Mouse (Mus musculus): ENCODE results near the gene Tpk1. TPM values are rescaled to one million over a fixed set of nuclear protein-coding genes. Genes with fewer than 3 reads are reported as not detected.

Gene Tpk1
- polyA plus RNA-seq, 1 experiment from 2014 or later: 7.4 TPM

DNA sequence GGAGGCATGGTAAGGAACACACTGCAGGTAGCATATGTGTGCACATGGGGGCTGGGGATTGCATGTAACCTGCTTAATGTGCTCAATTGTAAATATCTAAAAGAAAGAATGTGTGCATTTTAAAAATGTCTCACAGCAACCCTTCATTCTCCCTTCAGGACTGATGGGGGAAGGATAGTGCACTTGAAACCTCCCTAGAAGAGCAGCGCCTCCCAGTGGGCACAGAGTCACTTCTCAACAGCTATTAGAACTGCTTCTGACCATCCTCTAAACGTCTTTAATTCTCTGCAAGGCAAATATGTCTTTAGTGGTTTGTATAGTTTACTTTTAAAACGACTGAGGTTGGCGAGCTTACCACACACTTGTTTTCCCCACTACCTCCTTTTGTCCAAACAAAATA lies 241.1 kb downstream of the Tpk1 start:
- Histone ChIP-seq H3K4me1 (ENCODE audit: insufficient read depth) (no peaks in the 10 kb centered on the region), H3K27me3 (ENCODE audit: insufficient read depth, low read length) (no peaks in the 10 kb centered on the region), H3K36me3 (replicated peaks; ENCODE audit: insufficient read depth, low read length) (no peaks in the 10 kb centered on the region), H3K27ac (ENCODE audit: low read depth) (no peak overlapping the region), H3K4me3 (ENCODE audit: low read depth, low read length) (no peak overlapping the region), H3K9ac (replicated peaks) (no peak overlapping the region), H3K4me2 (ENCODE audit: low read depth, low read length) (no peak overlapping the region), H3K9me3 (ENCODE audit: low read length) (no peaks in the 10 kb centered on the region)
- TF ChIP-seq CTCF (IDR thresholded peaks at IDR 0.05; ENCODE audit: low read depth): no peak
- no peak for TF ChIP-seq EP300 (IDR thresholded peaks at IDR 0.05; ENCODE audit: low read depth)
- WGBS (ENCODE audit: insufficient replicate concordance): 41% methylated on average over 4 of the region's 4 CpGs
- no peak for DNase-seq
- no peak for ATAC-seq

- Histone ChIP-seq H3K4me3 (ENCODE audit: low read depth, low read length) (no peak overlapping the region), H3K9ac (replicated peaks) (no peak overlapping the region), H3K27me3 (ENCODE audit: insufficient read depth, low read length) (no peaks in the 10 kb centered on the region), H3K27ac (ENCODE audit: low read depth) (no peak overlapping the region), H3K9me3 (ENCODE audit: low read length) (no peaks in the 10 kb centered on the region), H3K4me2 (ENCODE audit: low read depth, low read length) (no peak overlapping the region), H3K36me3 (replicated peaks; ENCODE audit: insufficient read depth, low read length) (no peaks in the 10 kb centered on the region), H3K4me1 (ENCODE audit: insufficient read depth) (no peaks in the 10 kb centered on the region)
- DNase-seq (no peak), ATAC-seq (no peak)
- TF ChIP-seq EP300 (IDR thresholded peaks at IDR 0.05; ENCODE audit: low read depth) (no peak), CTCF (IDR thresholded peaks at IDR 0.05; ENCODE audit: low read depth) (no peak)
- WGBS (ENCODE audit: insufficient replicate concordance): 80% methylated on average over 7 of the region's 7 CpGs
Measured at GRCm38 (mm10) chr6:43420358-43420979, 245.6 kb downstream of the Tpk1 start.

DNA sequence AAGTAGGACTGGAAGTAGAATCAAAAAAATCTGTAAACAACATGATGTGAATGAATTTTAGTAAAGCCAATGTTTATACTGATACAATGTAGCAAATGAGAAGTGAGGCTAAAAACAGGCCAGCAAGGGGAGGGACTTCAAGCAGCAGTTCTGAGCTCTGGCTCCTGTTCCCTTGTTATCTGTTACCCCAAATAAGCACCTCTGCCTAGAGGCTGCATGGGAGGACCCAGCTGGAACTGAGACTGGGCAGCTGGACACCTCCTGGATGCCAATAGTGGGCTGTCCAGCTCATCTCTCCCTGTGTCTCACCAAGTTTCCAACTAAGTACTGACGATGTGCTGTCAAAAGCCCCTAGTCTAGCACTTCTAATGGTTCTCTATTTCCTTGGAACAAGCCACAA lies 257.1 kb downstream of the Tpk1 start:
- no peak overlapping the region for H3K4me3 ChIP-seq (ENCODE audit: low read depth, low read length)
- no peak for TF ChIP-seq EP300 (IDR thresholded peaks at IDR 0.05; ENCODE audit: low read depth)
- no peak for TF ChIP-seq CTCF (IDR thresholded peaks at IDR 0.05; ENCODE audit: low read depth)
- DNase-seq (no peak), ATAC-seq (no peak)
- WGBS (ENCODE audit: insufficient replicate concordance): 76% methylated on average over 1 of the region's 1 CpGs
- H3K36me3 ChIP-seq (replicated peaks; ENCODE audit: insufficient read depth, low read length): no peaks in the 10 kb centered on the region
- H3K27ac ChIP-seq (ENCODE audit: low read depth): no peak overlapping the region
- no peak overlapping the region for H3K4me2 ChIP-seq (ENCODE audit: low read depth, low read length)
- no peaks in the 10 kb centered on the region for H3K27me3 ChIP-seq (ENCODE audit: insufficient read depth, low read length)
- H3K9ac ChIP-seq (replicated peaks): no peak overlapping the region
- H3K9me3 ChIP-seq (ENCODE audit: low read length): no peaks in the 10 kb centered on the region
- no peaks in the 10 kb centered on the region for H3K4me1 ChIP-seq (ENCODE audit: insufficient read depth)

DNA sequence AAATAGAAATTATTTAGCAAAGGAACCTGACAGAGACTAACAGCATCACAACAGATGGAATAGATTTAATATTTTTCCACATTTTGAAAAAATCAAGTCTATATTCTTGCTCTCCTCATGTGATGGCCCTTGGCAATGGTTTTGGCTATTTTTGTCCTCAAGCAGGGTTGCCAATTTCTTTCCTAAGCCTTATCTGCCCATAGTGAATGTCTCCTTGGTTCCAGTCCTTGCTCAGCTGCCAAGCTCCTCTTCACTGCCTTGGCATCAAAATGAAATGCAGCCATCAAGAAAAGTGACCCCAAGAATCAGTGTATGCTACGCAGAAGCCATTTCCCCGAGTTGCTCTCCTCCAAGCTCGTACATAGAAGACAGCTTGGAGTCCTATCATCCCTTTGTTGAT lies 263.0 kb downstream of the Tpk1 start:
- no peaks in the 10 kb centered on the region for H3K27me3 ChIP-seq (ENCODE audit: insufficient read depth, low read length)
- H3K4me1 ChIP-seq (ENCODE audit: insufficient read depth): no peaks in the 10 kb centered on the region
- 79% methylated on average over 3 of the region's 3 CpGs for WGBS (ENCODE audit: insufficient replicate concordance)
- no peak overlapping the region for H3K27ac ChIP-seq (ENCODE audit: low read depth)
- DNase-seq (no peak), ATAC-seq (no peak)
- no peaks in the 10 kb centered on the region for H3K36me3 ChIP-seq (replicated peaks; ENCODE audit: insufficient read depth, low read length)
- H3K9me3 ChIP-seq (ENCODE audit: low read length): no peaks in the 10 kb centered on the region
- no peak overlapping the region for H3K4me2 ChIP-seq (ENCODE audit: low read depth, low read length)
- TF ChIP-seq EP300 (IDR thresholded peaks at IDR 0.05; ENCODE audit: low read depth) (no peak), CTCF (IDR thresholded peaks at IDR 0.05; ENCODE audit: low read depth) (no peak)
- no peak overlapping the region for H3K4me3 ChIP-seq (ENCODE audit: low read depth, low read length)
- H3K9ac ChIP-seq (replicated peaks): no peak overlapping the region

GRCm38 (mm10) chr6:43402219-43402997 lies 263.7 kb downstream of the Tpk1 start:
- Histone ChIP-seq H3K4me3 (ENCODE audit: low read depth, low read length) (no peak overlapping the region), H3K9me3 (ENCODE audit: low read length) (no peaks in the 10 kb centered on the region), H3K27ac (ENCODE audit: low read depth) (no peak overlapping the region), H3K4me1 (ENCODE audit: insufficient read depth) (no peaks in the 10 kb centered on the region), H3K36me3 (replicated peaks; ENCODE audit: insufficient read depth, low read length) (no peaks in the 10 kb centered on the region), H3K4me2 (ENCODE audit: low read depth, low read length) (no peak overlapping the region), H3K27me3 (ENCODE audit: insufficient read depth, low read length) (no peaks in the 10 kb centered on the region), H3K9ac (replicated peaks) (no peak overlapping the region)
- no peak for DNase-seq
- 68% methylated on average over 6 of the region's 6 CpGs for WGBS (ENCODE audit: insufficient replicate concordance)
- no peak for ATAC-seq
- TF ChIP-seq EP300 (IDR thresholded peaks at IDR 0.05; ENCODE audit: low read depth) (no peak), CTCF (IDR thresholded peaks at IDR 0.05; ENCODE audit: low read depth) (no peak)

GRCm38 (mm10) chr6:43396426-43396825 lies 269.7 kb downstream of the Tpk1 start:
- no peak overlapping the region for H3K27ac ChIP-seq (ENCODE audit: low read depth)
- H3K27me3 ChIP-seq (ENCODE audit: insufficient read depth, low read length): no peaks in the 10 kb centered on the region
- WGBS (ENCODE audit: insufficient replicate concordance): 76% methylated on average over 1 of the region's 1 CpGs
- H3K36me3 ChIP-seq (replicated peaks; ENCODE audit: insufficient read depth, low read length): no peaks in the 10 kb centered on the region
- H3K4me1 ChIP-seq (ENCODE audit: insufficient read depth): no peaks in the 10 kb centered on the region
- H3K4me3 ChIP-seq (ENCODE audit: low read depth, low read length): no peak overlapping the region
- no peaks in the 10 kb centered on the region for H3K9me3 ChIP-seq (ENCODE audit: low read length)
- DNase-seq (no peak), ATAC-seq (no peak)
- TF ChIP-seq EP300 (IDR thresholded peaks at IDR 0.05; ENCODE audit: low read depth): no peak
- TF ChIP-seq CTCF (IDR thresholded peaks at IDR 0.05; ENCODE audit: low read depth): no peak
- H3K4me2 ChIP-seq (ENCODE audit: low read depth, low read length): no peak overlapping the region
- H3K9ac ChIP-seq (replicated peaks): no peak overlapping the region
